Mouse (Mus musculus): ENCODE data around the gene Adnp.

DNA sequence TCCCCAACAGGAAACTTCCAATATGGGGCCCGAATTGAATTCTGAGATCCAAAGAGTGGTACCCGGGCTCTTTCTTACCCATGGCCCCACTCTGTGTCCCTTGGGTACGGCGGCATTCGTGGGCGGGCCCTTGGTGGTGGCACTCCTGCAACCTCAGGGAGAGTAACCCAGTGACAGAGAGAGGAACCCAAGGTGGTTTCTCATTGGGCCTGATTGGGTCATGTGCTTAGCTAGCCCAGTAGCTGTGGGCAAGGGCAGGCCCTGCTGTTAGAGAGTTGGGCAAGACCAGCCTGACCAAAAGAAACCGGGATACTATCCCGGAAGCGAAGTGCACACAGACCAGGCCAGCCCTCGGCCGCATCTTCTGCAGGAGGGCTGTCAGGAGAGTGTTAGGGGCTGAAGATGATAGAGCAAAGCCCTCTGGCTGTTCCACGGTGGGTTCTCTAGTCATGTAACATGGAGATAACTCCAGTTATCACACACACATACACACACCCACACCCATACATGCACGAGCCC is 36.7 kb downstream of the Adnp start:
- TF ChIP-seq CTCF (IDR thresholded peaks at IDR 0.05): no peak
- no peak for TF ChIP-seq EP300 (IDR thresholded peaks at IDR 0.05)
